Mouse (Mus musculus): ENCODE measurements around the gene Clcn1. TPM values are rescaled to one million over a fixed set of nuclear protein-coding genes. Genes with fewer than 3 reads are reported as not detected.

The Clcn1 gene
- 1.2 and 1.5 TPM in 2 replicates for polyA plus RNA-seq (2016; fragmentation: Nextera tagmentation; extraction: Ambion mirVana)

GRCm38 (mm10) chr6:42286448-42286847, at the start of gene Clcn1:
Clcn1 (plus strand) TSS chr6:42286685.
- no peaks in the 10 kb centered on the region for H3K27me3 ChIP-seq (ENCODE audit: poor library complexity, severe bottlenecking)
- WGBS: 96% methylated on average over 5 of the region's 5 CpGs
- no peak for DNase-seq (ENCODE audit: extremely low spot score, low spot score)

DNA sequence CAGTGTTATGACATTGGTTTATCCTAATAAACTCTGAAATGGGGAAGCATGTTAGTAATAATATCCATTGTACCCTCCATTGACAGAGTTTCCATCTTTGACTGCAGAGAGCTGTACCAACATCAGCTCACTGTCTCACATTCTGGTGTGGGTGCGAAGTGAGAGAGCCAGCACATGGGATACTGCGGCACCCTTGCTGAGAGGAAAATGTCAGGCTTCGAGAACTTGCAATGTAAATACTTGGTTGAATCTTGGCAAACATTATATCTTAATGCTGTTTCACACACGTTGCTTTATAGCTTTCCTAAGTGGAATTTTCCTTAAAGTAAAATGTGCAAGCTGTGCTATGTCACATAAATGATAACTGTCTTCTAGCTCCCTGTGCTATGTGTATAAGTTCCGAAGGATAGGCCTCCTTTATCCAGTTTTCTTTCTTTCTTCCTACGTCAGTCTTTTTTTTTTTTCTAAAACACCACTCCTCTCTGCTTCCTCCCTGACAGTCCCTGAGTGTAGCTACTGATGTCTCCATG, 49.1 kb upstream of the Clcn1 start:
- WGBS: 78% methylated on average over 6 of the region's 6 CpGs
- Histone ChIP-seq H3K27me3 (ENCODE audit: poor library complexity, severe bottlenecking) (no peaks in the 10 kb centered on the region), H3K27ac (no peak overlapping the region), H3K4me3 (no peak overlapping the region), H3K4me1 (no peaks in the 10 kb centered on the region), H3K9me3 (no peaks in the 10 kb centered on the region), H3K36me3 (replicated peaks) (no peaks in the 10 kb centered on the region)
- no peak for DNase-seq (ENCODE audit: extremely low spot score, low spot score)

More at GRCm38 (mm10) chr6:42286448-42286847, at the start of gene Clcn1:
- Histone ChIP-seq H3K4me1 (no peaks in the 10 kb centered on the region), H3K4me3 (no peak within 1 kb of the TSS), H3K36me3 (replicated peaks) (peaks cover 74% of the 10 kb centered on the region), H3K27ac (no peak within 1 kb of the TSS), H3K9me3 (no peaks in the 10 kb centered on the region)

- DNase-seq (ENCODE audit: extremely low spot score, low spot score): no peak
- peaks cover 6% of the 10 kb centered on the region for H3K27me3 ChIP-seq (ENCODE audit: poor library complexity, severe bottlenecking)
- H3K36me3 ChIP-seq (replicated peaks): no peaks in the 10 kb centered on the region
- H3K4me1 ChIP-seq: peaks cover 11% of the 10 kb centered on the region
- no peak overlapping the region for H3K4me3 ChIP-seq
- H3K9me3 ChIP-seq: no peaks in the 10 kb centered on the region
- no peak overlapping the region for H3K27ac ChIP-seq
- 82% methylated on average over 6 of the region's 6 CpGs for WGBS
These were observed 45.0 kb upstream of the Clcn1 start for GRCm38 (mm10) chr6:42241311-42242045.

GRCm38 (mm10) chr6:42245711-42246353, 40.7 kb upstream of the Clcn1 start, which contains the start of gene Gstk1:
Gstk1 (plus strand) TSS chr6:42245935.
- peaks cover 22% of the 10 kb centered on the region for H3K27me3 ChIP-seq (ENCODE audit: poor library complexity, severe bottlenecking)
- peak; percentile 79 for DNase-seq (ENCODE audit: extremely low spot score, low spot score)
- H3K36me3 ChIP-seq (replicated peaks): no peaks in the 10 kb centered on the region
- peaks cover 13% of the 10 kb centered on the region for H3K4me1 ChIP-seq
- H3K27ac ChIP-seq: peak within 1 kb of the TSS; percentile 76
- no peaks in the 10 kb centered on the region for H3K9me3 ChIP-seq
- 3% methylated on average over 28 of the region's 28 CpGs for WGBS
- peak within 1 kb of the TSS; percentile 62 for H3K4me3 ChIP-seq

GRCm38 (mm10) chr6:42247173-42247572, 39.3 kb upstream of the Clcn1 start:
- H3K9me3 ChIP-seq: no peaks in the 10 kb centered on the region
- no peak overlapping the region for H3K27ac ChIP-seq
- H3K36me3 ChIP-seq (replicated peaks): no peaks in the 10 kb centered on the region
- peaks cover 22% of the 10 kb centered on the region for H3K27me3 ChIP-seq (ENCODE audit: poor library complexity, severe bottlenecking)
- peaks cover 13% of the 10 kb centered on the region for H3K4me1 ChIP-seq
- 4% methylated on average over 8 of the region's 8 CpGs for WGBS
- DNase-seq (ENCODE audit: extremely low spot score, low spot score): no peak
- no peak overlapping the region; the same call in 1 of the 2 replicates for H3K4me3 ChIP-seq

DNA sequence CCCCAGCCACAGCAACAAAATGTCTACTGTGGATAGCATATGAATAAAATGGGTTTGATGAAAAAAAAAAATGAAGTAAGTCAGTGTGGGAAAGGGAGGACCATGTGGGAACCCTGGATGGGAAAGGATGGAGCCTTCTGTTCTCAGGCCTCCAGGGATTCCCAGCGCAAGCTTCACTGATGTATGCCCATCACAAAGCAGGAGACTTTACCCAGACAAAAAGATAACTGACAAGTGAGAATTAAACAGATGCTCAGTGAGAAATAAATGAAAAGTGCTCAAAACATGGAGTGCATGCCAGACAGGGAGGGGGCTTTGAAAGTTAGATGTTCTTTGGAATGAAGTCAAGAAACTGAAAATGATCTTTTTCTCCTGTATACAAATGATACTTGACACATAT, 38.5 kb upstream of the Clcn1 start:
- no peak for DNase-seq (ENCODE audit: extremely low spot score, low spot score)
- Histone ChIP-seq H3K27ac (no peak overlapping the region), H3K36me3 (replicated peaks) (no peaks in the 10 kb centered on the region), H3K9me3 (no peaks in the 10 kb centered on the region), H3K4me3 (no peak overlapping the region), H3K4me1 (peaks cover 13% of the 10 kb centered on the region), H3K27me3 (ENCODE audit: poor library complexity, severe bottlenecking) (peaks cover 22% of the 10 kb centered on the region)
- WGBS: 86% methylated on average over 1 of the region's 1 CpGs

GRCm38 (mm10) chr6:42251791-42252190, 34.7 kb upstream of the Clcn1 start:
- no peak overlapping the region for H3K27ac ChIP-seq
- H3K36me3 ChIP-seq (replicated peaks): no peaks in the 10 kb centered on the region
- no peaks in the 10 kb centered on the region for H3K9me3 ChIP-seq
- DNase-seq (ENCODE audit: extremely low spot score, low spot score): no peak
- H3K27me3 ChIP-seq (ENCODE audit: poor library complexity, severe bottlenecking): peaks cover 13% of the 10 kb centered on the region
- H3K4me3 ChIP-seq: no peak overlapping the region
- H3K4me1 ChIP-seq: no peaks in the 10 kb centered on the region
- WGBS: 85% methylated on average over 4 of the region's 4 CpGs

GRCm38 (mm10) chr6:42253103-42253502, 33.4 kb upstream of the Clcn1 start:
- H3K4me1 ChIP-seq: no peaks in the 10 kb centered on the region
- H3K27me3 ChIP-seq (ENCODE audit: poor library complexity, severe bottlenecking): no peaks in the 10 kb centered on the region
- 80% methylated on average over 2 of the region's 2 CpGs for WGBS
- H3K27ac ChIP-seq: no peak overlapping the region
- H3K4me3 ChIP-seq: no peak overlapping the region
- no peaks in the 10 kb centered on the region for H3K9me3 ChIP-seq
- no peak for DNase-seq (ENCODE audit: extremely low spot score, low spot score)
- H3K36me3 ChIP-seq (replicated peaks): no peaks in the 10 kb centered on the region

GRCm38 (mm10) chr6:42257303-42257863, 29.1 kb upstream of the Clcn1 start:
- DNase-seq (ENCODE audit: extremely low spot score, low spot score): peak; percentile 58
- H3K27me3 ChIP-seq (ENCODE audit: poor library complexity, severe bottlenecking): peaks cover 10% of the 10 kb centered on the region; the same call in 1 of the 2 replicates
- H3K4me1 ChIP-seq: peaks cover 10% of the 10 kb centered on the region
- H3K4me3 ChIP-seq: no peak overlapping the region
- no peaks in the 10 kb centered on the region for H3K9me3 ChIP-seq
- 19% methylated on average over 11 of the region's 11 CpGs for WGBS
- no peak overlapping the region for H3K27ac ChIP-seq
- H3K36me3 ChIP-seq (replicated peaks): no peaks in the 10 kb centered on the region

- Histone ChIP-seq H3K4me1 (peaks cover 15% of the 10 kb centered on the region), H3K27ac (no peak overlapping the region), H3K4me3 (no peak overlapping the region), H3K27me3 (ENCODE audit: poor library complexity, severe bottlenecking) (peaks cover 18% of the 10 kb centered on the region; the same call in 1 of the 2 replicates), H3K9me3 (no peaks in the 10 kb centered on the region), H3K36me3 (replicated peaks) (no peaks in the 10 kb centered on the region)
- DNase-seq (ENCODE audit: extremely low spot score, low spot score): no peak
- WGBS: 82% methylated on average over 6 of the region's 6 CpGs
These were observed 26.1 kb upstream of the Clcn1 start for GRCm38 (mm10) chr6:42260430-42260829.

GRCm38 (mm10) chr6:42261524-42262170, 24.8 kb upstream of the Clcn1 start, which contains the start of gene Tmem139:
Tmem139 (plus strand) TSS chr6:42261970.
- Histone ChIP-seq H3K4me3 (peak within 1 kb of the TSS; percentile 26), H3K27ac (no peak within 1 kb of the TSS), H3K36me3 (replicated peaks) (no peaks in the 10 kb centered on the region), H3K9me3 (no peaks in the 10 kb centered on the region), H3K27me3 (ENCODE audit: poor library complexity, severe bottlenecking) (peaks cover 18% of the 10 kb centered on the region; the same call in 1 of the 2 replicates), H3K4me1 (peaks cover 21% of the 10 kb centered on the region)
- DNase-seq (ENCODE audit: extremely low spot score, low spot score): no peak
- 18% methylated on average over 20 of the region's 20 CpGs for WGBS

DNA sequence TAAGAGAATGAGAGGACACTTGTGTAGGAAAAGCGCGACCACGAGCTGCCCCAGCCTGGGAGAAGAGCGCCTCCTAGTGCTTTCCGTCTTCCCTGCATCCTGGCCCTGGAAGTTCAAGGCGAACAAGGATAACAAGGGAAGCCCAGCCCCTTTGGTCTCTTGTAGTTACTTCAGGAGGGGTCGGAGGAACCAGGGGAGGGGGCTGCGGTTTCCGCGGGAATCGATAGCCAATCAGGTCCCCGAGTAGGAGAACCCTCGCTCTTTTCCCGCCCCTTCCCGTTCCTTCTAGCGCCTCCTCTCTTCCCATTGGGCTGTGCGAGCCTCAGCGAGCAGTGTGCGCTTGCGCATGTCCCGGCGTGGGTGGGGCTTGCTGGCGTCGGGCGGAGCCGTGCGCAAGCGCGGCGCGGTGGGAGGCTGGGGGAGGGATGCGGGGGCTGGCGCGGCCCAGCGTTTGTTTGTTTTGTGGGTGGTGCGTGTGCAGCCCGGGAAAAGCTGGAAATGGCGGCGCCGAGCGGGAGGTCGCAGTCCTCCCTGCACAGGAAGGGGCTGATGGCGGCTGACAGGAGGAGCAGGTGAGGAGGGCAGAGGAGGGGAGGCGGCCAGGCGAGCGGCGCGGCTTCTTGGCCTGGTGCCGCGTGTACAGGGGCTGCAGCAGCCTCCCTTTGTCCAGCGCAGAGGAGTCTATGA, 21.7 kb upstream of the Clcn1 start, which contains the start of gene Casp2:
Casp2 (plus strand) TSS at position 360 of the 687 bp plus-strand sequence.
- Histone ChIP-seq H3K9me3 (no peaks in the 10 kb centered on the region), H3K4me1 (peaks cover 31% of the 10 kb centered on the region), H3K4me3 (peak within 1 kb of the TSS; percentile 85), H3K27ac (peak within 1 kb of the TSS; percentile 98), H3K36me3 (replicated peaks) (peaks cover 27% of the 10 kb centered on the region), H3K27me3 (ENCODE audit: poor library complexity, severe bottlenecking) (peaks cover 18% of the 10 kb centered on the region; the same call in 1 of the 2 replicates)
- WGBS: 1% methylated on average over 51 of the region's 51 CpGs
- DNase-seq (ENCODE audit: extremely low spot score, low spot score): peak; percentile 98

Data from forebrain, embryonic 10.5 days (tissue).